Mouse (Mus musculus) midbrain, embryonic 12.5 days (tissue): ENCODE results near the gene Nr1h2. TPM values are rescaled to one million over a fixed set of nuclear protein-coding genes. Genes with fewer than 3 reads are reported as not detected.

ENCODE experiments used
- ATAC-seq: fragments of 200-750 bp; cut with Nextera tagmentation; 2 replicates; pipeline ENCODE4 v1.8.0; 2017; ENCODE audit warnings: low read depth, moderate TSS enrichment, moderate library complexity; ENCODE audit not compliant: low FRiP score
- H3K27ac ChIP-seq: fragments of 300-500 bp; sonication (generic); replicated peaks from 2 replicates; pipeline ENCODE4 v1.5.1; 2016; ENCODE audit warnings: mild to moderate bottlenecking
- H3K27me3 ChIP-seq: fragments of 300-500 bp; sonication (generic); 2 replicates; pipeline ENCODE4 v1.6.1; 2016; ENCODE audit warnings: mild to moderate bottlenecking
- H3K36me3 ChIP-seq: fragments of 300-500 bp; sonication (generic); 2 replicates; pipeline ENCODE4 v1.6.1; 2016
- H3K4me1 ChIP-seq: fragments of 300-500 bp; sonication (generic); 2 replicates; pipeline ENCODE4 v1.6.1; 2016
- H3K4me2 ChIP-seq: fragments of 300-500 bp; sonication (generic); replicated peaks from 2 replicates; pipeline ENCODE4 v1.6.1; 2016; ENCODE audit warnings: mild to moderate bottlenecking, moderate library complexity
- H3K4me3 ChIP-seq: fragments of 300-500 bp; sonication (generic); 2 replicates; pipeline ENCODE4 v1.5.1; 2016; ENCODE audit warnings: mild to moderate bottlenecking
- H3K9ac ChIP-seq: fragments of 300-500 bp; sonication (generic); replicated peaks from 2 replicates; pipeline ENCODE4 v1.6.1; 2016; ENCODE audit warnings: mild to moderate bottlenecking, moderate library complexity
- H3K9me3 ChIP-seq: fragments of 300-500 bp; sonication (generic); 2 replicates; pipeline ENCODE4 v1.6.1; 2016; ENCODE audit warnings: mild to moderate bottlenecking
- WGBS: fragments of 180-500 bp; shearing (Covaris S2); methylation state at CpG from one replicate; pipeline ENCODE4 v1.1.7; 2016; 5-methylcytosine and 5-hydroxymethylcytosine counted together
- polyA plus RNA-seq: library from polyadenylated mRNA; unstranded; fragments of >200 nt; fragmentation: Nextera tagmentation; extraction: Ambion mirVana; gene quantifications from 2 replicates; pipeline ENCODE4 v1.2.1, GENCODE M21; 2016

Nr1h2 gene
- polyA plus RNA-seq, 1 experiment from 2014 or later: 80.3 TPM

GRCm38 (mm10) chr7:44584265-44584804, 30.6 kb upstream of the Nr1h2 start:
- Histone ChIP-seq H3K4me2 (no peak overlapping the region), H3K36me3 (no peaks in the 10 kb centered on the region), H3K9ac (no peak overlapping the region), H3K9me3 (no peaks in the 10 kb centered on the region), H3K4me1 (peaks cover 24% of the 10 kb centered on the region), H3K27me3 (peaks cover 40% of the 10 kb centered on the region), H3K27ac (no peak overlapping the region), H3K4me3 (no peak overlapping the region)
- no peak for ATAC-seq
- WGBS: 87% methylated on average over 4 of the region's 4 CpGs

- ATAC-seq: no peak
- H3K27me3 ChIP-seq: peaks cover 28% of the 10 kb centered on the region
- H3K9me3 ChIP-seq: no peaks in the 10 kb centered on the region; the same call in 1 of the 2 replicates
- H3K36me3 ChIP-seq: no peaks in the 10 kb centered on the region
- H3K4me2 ChIP-seq: no peak overlapping the region
- no peak overlapping the region for H3K4me3 ChIP-seq
- 96% methylated on average over 1 of the region's 1 CpGs for WGBS
- peaks cover 13% of the 10 kb centered on the region for H3K4me1 ChIP-seq
- no peak overlapping the region for H3K9ac ChIP-seq
- no peak overlapping the region for H3K27ac ChIP-seq
These were observed 29.4 kb upstream of the Nr1h2 start for GRCm38 (mm10) chr7:44583146-44583545.

GRCm38 (mm10) chr7:44582709-44583108, 29.0 kb upstream of the Nr1h2 start:
- no peak overlapping the region for H3K4me2 ChIP-seq
- ATAC-seq: no peak
- H3K27me3 ChIP-seq: peaks cover 24% of the 10 kb centered on the region
- H3K36me3 ChIP-seq: no peaks in the 10 kb centered on the region
- WGBS: 83% methylated on average over 5 of the region's 5 CpGs
- H3K4me1 ChIP-seq: peaks cover 9% of the 10 kb centered on the region
- H3K4me3 ChIP-seq: no peak overlapping the region
- H3K9me3 ChIP-seq: no peaks in the 10 kb centered on the region; the same call in 1 of the 2 replicates
- H3K9ac ChIP-seq: no peak overlapping the region
- H3K27ac ChIP-seq: no peak overlapping the region

- 78% methylated on average over 6 of the region's 6 CpGs for WGBS
- H3K9me3 ChIP-seq: no peaks in the 10 kb centered on the region; the same call in 1 of the 2 replicates
These were observed 27.9 kb upstream of the Nr1h2 start for GRCm38 (mm10) chr7:44581637-44582036.

GRCm38 (mm10) chr7:44576333-44576844, 22.6 kb upstream of the Nr1h2 start:
- no peaks in the 10 kb centered on the region for H3K36me3 ChIP-seq
- H3K27me3 ChIP-seq: no peaks in the 10 kb centered on the region; the same call in 1 of the 2 replicates
- peaks cover 3% of the 10 kb centered on the region; the same call in 1 of the 2 replicates for H3K4me1 ChIP-seq
- H3K9ac ChIP-seq: no peak overlapping the region
- H3K4me3 ChIP-seq: no peak overlapping the region
- 49% methylated on average over 5 of the region's 5 CpGs for WGBS
- ATAC-seq: no peak
- no peaks in the 10 kb centered on the region; the same call in 1 of the 2 replicates for H3K9me3 ChIP-seq
- no peak overlapping the region for H3K4me2 ChIP-seq
- no peak overlapping the region for H3K27ac ChIP-seq

More at GRCm38 (mm10) chr7:44581637-44582036, 27.9 kb upstream of the Nr1h2 start:
- H3K9ac ChIP-seq: no peak overlapping the region
- H3K27me3 ChIP-seq: peaks cover 14% of the 10 kb centered on the region
- H3K4me1 ChIP-seq: no peaks in the 10 kb centered on the region
- H3K36me3 ChIP-seq: no peaks in the 10 kb centered on the region
- ATAC-seq: no peak
- H3K4me3 ChIP-seq: no peak overlapping the region
- H3K27ac ChIP-seq: no peak overlapping the region
- H3K4me2 ChIP-seq: no peak overlapping the region

- Histone ChIP-seq H3K4me2 (no peak overlapping the region), H3K4me1 (peaks cover 3% of the 10 kb centered on the region; the same call in 1 of the 2 replicates), H3K9me3 (no peaks in the 10 kb centered on the region), H3K9ac (no peak overlapping the region), H3K36me3 (no peaks in the 10 kb centered on the region), H3K4me3 (no peak overlapping the region), H3K27ac (no peak overlapping the region), H3K27me3 (no peaks in the 10 kb centered on the region; the same call in none of the 2 replicates)
- no peak for ATAC-seq
- WGBS: 72% methylated on average over 5 of the region's 5 CpGs
These were observed 19.3 kb upstream of the Nr1h2 start for GRCm38 (mm10) chr7:44572956-44573484.

- Histone ChIP-seq H3K4me1 (peaks cover 3% of the 10 kb centered on the region; the same call in 1 of the 2 replicates), H3K36me3 (no peaks in the 10 kb centered on the region), H3K27me3 (no peaks in the 10 kb centered on the region; the same call in none of the 2 replicates), H3K9me3 (no peaks in the 10 kb centered on the region), H3K27ac (no peak within 1 kb of the TSS), H3K4me3 (no peak within 1 kb of the TSS), H3K4me2 (no peak within 1 kb of the TSS), H3K9ac (no peak within 1 kb of the TSS)
- ATAC-seq: no peak
- 41% methylated on average over 7 of the region's 7 CpGs for WGBS
These were observed 18.5 kb upstream of the Nr1h2 start, which contains the start of gene Napsa for GRCm38 (mm10) chr7:44572213-44572701. TSS of gene Napsa (plus strand) at chr7:44572380.

GRCm38 (mm10) chr7:44571811-44572210, 18.1 kb upstream of the Nr1h2 start:
- no peaks in the 10 kb centered on the region for H3K36me3 ChIP-seq
- H3K4me3 ChIP-seq: no peak overlapping the region
- H3K9ac ChIP-seq: no peak overlapping the region
- H3K9me3 ChIP-seq: no peaks in the 10 kb centered on the region
- H3K27ac ChIP-seq: no peak overlapping the region
- H3K27me3 ChIP-seq: no peaks in the 10 kb centered on the region; the same call in none of the 2 replicates
- no peak overlapping the region for H3K4me2 ChIP-seq
- WGBS: 35% methylated on average over 4 of the region's 4 CpGs
- no peak for ATAC-seq
- H3K4me1 ChIP-seq: peaks cover 3% of the 10 kb centered on the region; the same call in 1 of the 2 replicates

- WGBS: 84% methylated on average over 6 of the region's 6 CpGs
These were observed 17.2 kb upstream of the Nr1h2 start for GRCm38 (mm10) chr7:44570989-44571388.

GRCm38 (mm10) chr7:44568803-44569202, 15.1 kb upstream of the Nr1h2 start:
- Histone ChIP-seq H3K4me1 (peaks cover 3% of the 10 kb centered on the region; the same call in 1 of the 2 replicates), H3K27me3 (no peaks in the 10 kb centered on the region; the same call in none of the 2 replicates), H3K9ac (no peak overlapping the region), H3K36me3 (no peaks in the 10 kb centered on the region), H3K4me2 (no peak overlapping the region), H3K27ac (no peak overlapping the region), H3K4me3 (no peak overlapping the region), H3K9me3 (no peaks in the 10 kb centered on the region)
- 75% methylated on average over 9 of the region's 9 CpGs for WGBS
- ATAC-seq: no peak

More at GRCm38 (mm10) chr7:44570989-44571388, 17.2 kb upstream of the Nr1h2 start:
- H3K27ac ChIP-seq: no peak overlapping the region
- H3K4me2 ChIP-seq: no peak overlapping the region
- H3K36me3 ChIP-seq: no peaks in the 10 kb centered on the region
- H3K27me3 ChIP-seq: no peaks in the 10 kb centered on the region; the same call in none of the 2 replicates
- no peak overlapping the region for H3K4me3 ChIP-seq
- H3K4me1 ChIP-seq: peaks cover 3% of the 10 kb centered on the region; the same call in 1 of the 2 replicates
- no peak for ATAC-seq
- H3K9me3 ChIP-seq: no peaks in the 10 kb centered on the region
- no peak overlapping the region for H3K9ac ChIP-seq

- H3K4me2 ChIP-seq: no peak overlapping the region
- H3K4me1 ChIP-seq: no peaks in the 10 kb centered on the region
- no peak overlapping the region for H3K9ac ChIP-seq
- H3K9me3 ChIP-seq: no peaks in the 10 kb centered on the region
- no peak for ATAC-seq
- WGBS: 77% methylated on average over 6 of the region's 6 CpGs
- no peak overlapping the region for H3K27ac ChIP-seq
- H3K4me3 ChIP-seq: no peak overlapping the region
- H3K27me3 ChIP-seq: no peaks in the 10 kb centered on the region; the same call in 1 of the 2 replicates
- H3K36me3 ChIP-seq: no peaks in the 10 kb centered on the region
These were observed 11.7 kb upstream of the Nr1h2 start for GRCm38 (mm10) chr7:44565414-44565813.

GRCm38 (mm10) chr7:44564486-44564885, 10.7 kb upstream of the Nr1h2 start:
- H3K27ac ChIP-seq: no peak overlapping the region
- no peaks in the 10 kb centered on the region for H3K9me3 ChIP-seq
- no peak overlapping the region for H3K4me3 ChIP-seq
- H3K9ac ChIP-seq: no peak overlapping the region
- H3K4me1 ChIP-seq: no peaks in the 10 kb centered on the region
- no peaks in the 10 kb centered on the region for H3K36me3 ChIP-seq
- no peak for ATAC-seq
- WGBS: 82% methylated on average over 10 of the region's 10 CpGs
- no peaks in the 10 kb centered on the region for H3K27me3 ChIP-seq
- H3K4me2 ChIP-seq: no peak overlapping the region
